Mouse (Mus musculus) testis, adult 2 months (tissue): ENCODE results near the gene Xpo4.

Source experiments
- CTCF ChIP-seq: fragments of 200-500 bp; IDR thresholded peaks from 2 replicates; pipeline ENCODE4 v1.5.1; 2012; ENCODE audit warnings: low read depth, mild to moderate bottlenecking, inconsistent platforms, low read length, moderate library complexity; ENCODE audit not compliant: control insufficient read depth, insufficient read depth, insufficient replicate concordance
- POLR2A ChIP-seq: fragments of 200-500 bp; IDR thresholded peaks from 2 replicates; pipeline ENCODE4 v1.6.1; 2012; ENCODE audit warnings: low read depth, mild to moderate bottlenecking, inconsistent platforms, low read length, moderate library complexity; ENCODE audit not compliant: control insufficient read depth

- TF ChIP-seq CTCF: no peak
- TF ChIP-seq POLR2A: no peak
These were observed 30.3 kb upstream of the Xpo4 start for GRCm38 (mm10) chr14:57695550-57695949.
